Mouse (Mus musculus) ES-E14 (cell line): ENCODE results near the gene Cox4i1.

Experiments
- CHD2 ChIP-seq: IDR thresholded peaks from 2 replicates; pipeline ENCODE4 v1.6.1; 2014; ENCODE audit warnings: mild to moderate bottlenecking, low read depth, low read length, inconsistent platforms
- HCFC1 ChIP-seq: IDR thresholded peaks from 2 replicates; pipeline ENCODE4 v1.6.1; 2012; ENCODE audit warnings: low read length, inconsistent platforms, borderline replicate concordance; ENCODE audit not compliant: insufficient read depth
- MAFK ChIP-seq: IDR thresholded peaks from 2 replicates; pipeline ENCODE4 v1.6.1; 2014; ENCODE audit warnings: mild to moderate bottlenecking, low read depth, low read length, inconsistent platforms; ENCODE audit not compliant: insufficient read depth
- ZC3H11A ChIP-seq: IDR thresholded peaks from 2 replicates; pipeline ENCODE4 v1.6.1; 2012; ENCODE audit warnings: low read depth, mild to moderate bottlenecking, inconsistent platforms, low read length, borderline replicate concordance
- ZNF384 ChIP-seq: IDR thresholded peaks from 2 replicates; pipeline ENCODE4 v1.6.1; 2012; ENCODE audit warnings: low read depth, low read length, inconsistent platforms

DNA sequence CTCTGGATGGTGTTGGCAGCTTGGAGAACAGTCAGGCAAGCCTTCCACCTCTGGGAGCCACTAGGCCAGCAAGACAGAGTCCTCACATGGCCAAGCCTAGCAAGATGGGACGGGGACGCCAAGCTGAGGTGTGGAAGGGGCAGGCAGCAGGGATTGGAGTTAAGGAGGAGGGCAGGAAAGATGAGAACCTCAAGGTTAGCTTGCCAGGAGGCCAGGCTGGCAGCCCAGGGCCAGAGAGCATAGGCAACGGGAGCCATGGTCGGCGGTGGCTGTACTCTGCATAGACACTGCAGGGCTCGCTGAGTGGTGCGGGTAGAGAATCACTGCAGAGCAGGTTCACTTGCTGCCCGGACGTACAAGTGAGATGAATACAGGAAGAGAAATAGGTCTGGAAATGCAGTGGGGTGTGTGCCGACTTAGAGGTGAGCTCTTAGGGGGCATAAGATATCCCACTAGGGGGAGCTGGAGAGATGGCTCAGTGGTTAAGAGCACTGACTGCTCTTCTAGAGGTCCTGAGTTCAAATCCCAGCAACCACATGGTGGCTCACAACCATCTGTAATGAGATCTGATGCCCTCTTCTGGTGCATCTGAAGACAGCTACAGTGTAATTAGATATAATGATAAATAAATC lies 25.9 kb upstream of the Cox4i1 start:
- no peak for TF ChIP-seq MAFK
- no peak for TF ChIP-seq CHD2
- TF ChIP-seq ZNF384, result no peak
- TF ChIP-seq ZC3H11A, result no peak
- no peak for TF ChIP-seq HCFC1
